Mouse (Mus musculus): ENCODE measurements around the gene Nrbf2. TPM values are rescaled to one million over a fixed set of nuclear protein-coding genes. Genes with fewer than 3 reads are reported as not detected.
A peak's percentile ranks its signal among the peaks of the same experiment; 100 is the strongest.

Nrbf2 gene
- total RNA-seq, 2 experiments from 2014 or later, result 13.9 to 15.8 TPM

GRCm38 (mm10) chr10:67297175-67297855, 12.2 kb upstream of the Nrbf2 start:
- DNase-seq (ENCODE audit: extremely low spot score in 1 of 2, low spot score in 2 of 2), result no peak
- intact Hi-C loops (cut with DNase I), result no loop called here

GRCm38 (mm10) chr10:67296482-67297152, 11.5 kb upstream of the Nrbf2 start:
- intact Hi-C loops (cut with DNase I), result no loop called here
- no peak for DNase-seq (ENCODE audit: extremely low spot score in 1 of 2, low spot score in 2 of 2)

GRCm38 (mm10) chr10:67295938-67296466, 10.9 kb upstream of the Nrbf2 start:
- intact Hi-C loops (cut with DNase I), result no loop called here
- no peak for DNase-seq (ENCODE audit: extremely low spot score in 1 of 2, low spot score in 2 of 2)

GRCm38 (mm10) chr10:67295331-67295730, 10.2 kb upstream of the Nrbf2 start:
- DNase-seq (ENCODE audit: extremely low spot score in 1 of 2, low spot score in 2 of 2), result no peak
- intact Hi-C loops (cut with DNase I), result no loop called here

- intact Hi-C loops (cut with DNase I), result no loop called here
- DNase-seq (ENCODE audit: extremely low spot score in 1 of 2, low spot score in 2 of 2), result no peak
Measured at GRCm38 (mm10) chr10:67291087-67291486, 6.0 kb upstream of the Nrbf2 start.

- DNase-seq (ENCODE audit: extremely low spot score in 1 of 2, low spot score in 2 of 2), result no peak
- intact Hi-C loops (cut with DNase I), result no loop called here
Measured at GRCm38 (mm10) chr10:67290622-67291021, 5.5 kb upstream of the Nrbf2 start.

GRCm38 (mm10) chr10:67287877-67288276, 2.8 kb upstream of the Nrbf2 start:
- intact Hi-C loops (cut with DNase I), result loop anchor here (10.0 kb wide), 1 partner anchor 383 kb away; no protein-coding TSS in a partner anchor

GRCm38 (mm10) chr10:67284761-67285175, 337 bp downstream of the Nrbf2 start:
- intact Hi-C loops (cut with DNase I), result loop anchor here (10.0 kb wide), 1 partner anchor 380 kb away; no protein-coding TSS in a partner anchor

More at GRCm38 (mm10) chr10:67287877-67288276, 2.8 kb upstream of the Nrbf2 start:
- DNase-seq (ENCODE audit: extremely low spot score in 1 of 2, low spot score in 2 of 2), result peak; percentile 82 to 94

GRCm38 (mm10) chr10:67284311-67284710, 794 bp downstream of the Nrbf2 start:
- intact Hi-C loops (cut with DNase I), result loop anchor here (10.0 kb wide), 1 partner anchor 380 kb away; no protein-coding TSS in a partner anchor
- peak; percentile 16 to 38 for DNase-seq (ENCODE audit: extremely low spot score in 1 of 2, low spot score in 2 of 2)

More at GRCm38 (mm10) chr10:67284761-67285175, 337 bp downstream of the Nrbf2 start:
- DNase-seq (ENCODE audit: extremely low spot score in 1 of 2, low spot score in 2 of 2), result peak in 1 of 2 experiments; percentile 59

- intact Hi-C loops (cut with DNase I), result loop anchor here (10.0 kb wide), 1 partner anchor 379 kb away; no protein-coding TSS in a partner anchor
- DNase-seq (ENCODE audit: extremely low spot score in 1 of 2, low spot score in 2 of 2), result no peak
Measured at GRCm38 (mm10) chr10:67283516-67283915, 1.6 kb downstream of the Nrbf2 start.

- no peak for DNase-seq (ENCODE audit: extremely low spot score in 1 of 2, low spot score in 2 of 2)
Measured at GRCm38 (mm10) chr10:67282531-67282930, 2.6 kb downstream of the Nrbf2 start.

GRCm38 (mm10) chr10:67281852-67282251, 3.3 kb downstream of the Nrbf2 start:
- DNase-seq (ENCODE audit: extremely low spot score in 1 of 2, low spot score in 2 of 2), result no peak
- intact Hi-C loops (cut with DNase I), result loop anchor here (10.0 kb wide), 1 partner anchor 377 kb away; no protein-coding TSS in a partner anchor

More at GRCm38 (mm10) chr10:67282531-67282930, 2.6 kb downstream of the Nrbf2 start:
- intact Hi-C loops (cut with DNase I), result loop anchor here (10.0 kb wide), 1 partner anchor 378 kb away; no protein-coding TSS in a partner anchor

GRCm38 (mm10) chr10:67275916-67276315, 9.2 kb downstream of the Nrbf2 start:
- no peak for DNase-seq (ENCODE audit: extremely low spot score in 1 of 2, low spot score in 2 of 2)
- intact Hi-C loops (cut with DNase I), result no loop called here

GRCm38 (mm10) chr10:67264852-67265251, 20.3 kb downstream of the Nrbf2 start:
- intact Hi-C loops (cut with DNase I), result loop anchor here (5.0 kb wide), 1 partner anchor 47 kb away; no protein-coding TSS in a partner anchor
- DNase-seq (ENCODE audit: extremely low spot score in 1 of 2, low spot score in 2 of 2), result peak; percentile 33 to 65

GRCm38 (mm10) chr10:67253115-67253514, 32.0 kb downstream of the Nrbf2 start:
- intact Hi-C loops (cut with DNase I), result no loop called here
- no peak for DNase-seq (ENCODE audit: extremely low spot score in 1 of 2, low spot score in 2 of 2)

GRCm38 (mm10) chr10:67252353-67252752, 32.8 kb downstream of the Nrbf2 start:
- intact Hi-C loops (cut with DNase I), result no loop called here
- no peak for DNase-seq (ENCODE audit: extremely low spot score in 1 of 2, low spot score in 2 of 2)

- DNase-seq (ENCODE audit: extremely low spot score in 1 of 2, low spot score in 2 of 2), result peak in 1 of 2 experiments; percentile 31
- intact Hi-C loops (cut with DNase I), result no loop called here
Measured at GRCm38 (mm10) chr10:67250846-67251245, 34.3 kb downstream of the Nrbf2 start.

- no peak for DNase-seq (ENCODE audit: extremely low spot score in 1 of 2, low spot score in 2 of 2)
- intact Hi-C loops (cut with DNase I), result no loop called here
Measured at GRCm38 (mm10) chr10:67249486-67249885, 35.6 kb downstream of the Nrbf2 start.

GRCm38 (mm10) chr10:67247145-67247544, 38.0 kb downstream of the Nrbf2 start:
- intact Hi-C loops (cut with DNase I), result no loop called here
- peak in 1 of 2 experiments; percentile 61 for DNase-seq (ENCODE audit: extremely low spot score in 1 of 2, low spot score in 2 of 2)

Data from left cerebral cortex, postnatal 10 days (tissue).